Mouse (Mus musculus) hindbrain, embryonic 13.5 days (tissue): Measurements from ENCODE around the gene Adra2b. TPM values are rescaled to one million over a fixed set of nuclear protein-coding genes. Genes with fewer than 3 reads are reported as not detected.

Source experiments
- ATAC-seq: fragments of 200-750 bp; cut with Nextera tagmentation; 2 replicates; pipeline ENCODE4 v1.8.0; 2017; ENCODE audit warnings: moderate TSS enrichment; ENCODE audit not compliant: low FRiP score
- H3K27ac ChIP-seq: fragments of 300-500 bp; sonication (generic); 2 replicates; pipeline ENCODE4 v1.5.1; 2015; ENCODE audit warnings: inconsistent platforms, mild to moderate bottlenecking, moderate library complexity
- H3K27me3 ChIP-seq: fragments of 300-500 bp; sonication (generic); 2 replicates; pipeline ENCODE4 v1.6.1; 2015; ENCODE audit warnings: mild to moderate bottlenecking, inconsistent platforms
- H3K36me3 ChIP-seq: fragments of 300-500 bp; sonication (generic); 2 replicates; pipeline ENCODE4 v1.6.1; 2015; ENCODE audit warnings: mild to moderate bottlenecking, inconsistent platforms
- H3K4me1 ChIP-seq: fragments of 300-500 bp; sonication (generic); replicated peaks from 2 replicates; pipeline ENCODE4 v1.6.1; 2015; ENCODE audit warnings: inconsistent platforms
- H3K4me2 ChIP-seq: fragments of 300-500 bp; sonication (generic); 2 replicates; pipeline ENCODE4 v1.6.1; 2015; ENCODE audit warnings: inconsistent platforms, mild to moderate bottlenecking, moderate library complexity
- H3K4me3 ChIP-seq: fragments of 300-500 bp; sonication (generic); 2 replicates; pipeline ENCODE4 v1.5.1; 2015; ENCODE audit warnings: mild to moderate bottlenecking, inconsistent platforms
- H3K9ac ChIP-seq: fragments of 300-500 bp; sonication (generic); 2 replicates; pipeline ENCODE4 v1.6.1; 2015; ENCODE audit warnings: mild to moderate bottlenecking, inconsistent platforms
- H3K9me3 ChIP-seq: fragments of 300-500 bp; sonication (generic); 2 replicates; pipeline ENCODE4 v1.6.1; 2016; ENCODE audit warnings: inconsistent platforms
- WGBS: fragments of 180-500 bp; shearing (Covaris S2); methylation state at CpG from one replicate; pipeline ENCODE4 v1.1.7; 2015; 5-methylcytosine and 5-hydroxymethylcytosine counted together
- polyA plus RNA-seq: library from polyadenylated mRNA; unstranded; fragments of >200 nt; fragmentation: Nextera tagmentation; extraction: Ambion mirVana; gene quantifications from 2 replicates; pipeline ENCODE4 v1.2.1, GENCODE M21; 2015

Gene Adra2b
- polyA plus RNA-seq, 1 experiment from 2014 or later, result 0.55 TPM

- Histone ChIP-seq H3K4me3 (no peak overlapping the region), H3K27ac (no peak overlapping the region), H3K27me3 (no peaks in the 10 kb centered on the region), H3K36me3 (no peaks in the 10 kb centered on the region), H3K9me3 (no peaks in the 10 kb centered on the region), H3K4me1 (peaks cover 3% of the 10 kb centered on the region; the same call in 1 of the 2 replicates), H3K4me2 (no peak overlapping the region), H3K9ac (no peak overlapping the region)
- WGBS, result 86% methylated on average over 5 of the region's 5 CpGs
- no peak for ATAC-seq
Observed at GRCm38 (mm10) chr2:127394606-127395161, 31.7 kb downstream of the Adra2b start.

DNA sequence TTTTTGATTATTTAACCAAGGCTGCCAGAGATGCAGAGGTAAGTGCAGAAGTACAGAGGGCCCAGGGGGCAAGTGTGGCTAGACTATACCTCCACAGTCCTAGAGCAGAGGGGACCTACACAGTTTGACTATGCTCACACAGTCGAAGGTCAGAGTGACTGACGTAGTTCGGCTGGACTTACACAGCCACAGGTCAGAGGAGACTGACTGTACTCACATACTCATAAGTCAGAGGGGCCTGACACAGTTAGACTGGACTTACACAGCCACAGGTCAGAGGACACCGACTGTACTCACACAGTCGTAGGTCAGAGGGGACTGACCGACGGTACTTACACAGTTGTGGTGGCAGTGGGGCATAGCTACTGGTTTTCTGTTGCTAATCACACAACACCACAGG is 35.7 kb downstream of the Adra2b start:
- ATAC-seq, result no peak
- Histone ChIP-seq H3K27me3 (no peaks in the 10 kb centered on the region), H3K4me3 (no peak overlapping the region), H3K9ac (no peak overlapping the region), H3K9me3 (no peaks in the 10 kb centered on the region), H3K4me2 (no peak overlapping the region), H3K36me3 (no peaks in the 10 kb centered on the region), H3K27ac (no peak overlapping the region), H3K4me1 (no peaks in the 10 kb centered on the region)
- 94% methylated on average over 7 of the region's 7 CpGs for WGBS

GRCm38 (mm10) chr2:127411126-127411525 is 48.1 kb downstream of the Adra2b start:
- no peak overlapping the region for H3K4me2 ChIP-seq
- 88% methylated on average over 6 of the region's 6 CpGs for WGBS
- no peaks in the 10 kb centered on the region for H3K9me3 ChIP-seq
- H3K4me3 ChIP-seq, result no peak overlapping the region
- H3K36me3 ChIP-seq, result no peaks in the 10 kb centered on the region
- no peaks in the 10 kb centered on the region for H3K4me1 ChIP-seq
- no peak for ATAC-seq
- H3K9ac ChIP-seq, result no peak overlapping the region
- H3K27ac ChIP-seq, result no peak overlapping the region
- H3K27me3 ChIP-seq, result 0 out of 2 replicates have a peak, but pooled peaks cover 5% of the 10 kb centered on the region

GRCm38 (mm10) chr2:127415806-127416205 is 52.8 kb downstream of the Adra2b start:
- WGBS, result 72% methylated on average over 10 of the region's 10 CpGs
- no peaks in the 10 kb centered on the region for H3K4me1 ChIP-seq

DNA sequence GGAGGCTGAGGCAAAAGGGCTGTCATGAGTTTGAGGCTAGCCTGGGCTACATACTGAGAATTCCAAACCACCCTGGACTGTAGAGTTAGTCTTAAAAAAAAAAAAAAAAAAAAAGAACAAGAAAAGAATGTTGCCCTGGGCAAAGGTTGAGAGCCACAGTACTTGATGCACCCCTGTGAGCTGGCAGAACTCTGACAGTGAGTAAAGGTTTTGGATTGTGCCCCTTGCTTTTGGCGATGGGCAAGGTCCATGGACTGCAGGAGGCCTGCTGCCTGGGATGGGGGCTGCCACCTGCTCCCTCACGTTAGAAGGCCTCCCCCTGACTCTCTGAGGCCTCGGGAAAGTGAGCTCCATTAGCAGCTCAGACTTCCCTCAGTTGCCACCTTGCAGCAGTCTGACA is 53.7 kb downstream of the Adra2b start:
- no peaks in the 10 kb centered on the region for H3K9me3 ChIP-seq
- no peak overlapping the region for H3K4me3 ChIP-seq
- WGBS, result 73% methylated on average over 3 of the region's 3 CpGs
- no peak overlapping the region for H3K27ac ChIP-seq
- no peak overlapping the region for H3K9ac ChIP-seq
- ATAC-seq, result no peak
- H3K4me1 ChIP-seq, result no peaks in the 10 kb centered on the region
- no peak overlapping the region for H3K4me2 ChIP-seq
- 0 out of 2 replicates have a peak, but pooled peaks cover 5% of the 10 kb centered on the region for H3K27me3 ChIP-seq
- no peaks in the 10 kb centered on the region for H3K36me3 ChIP-seq

More at GRCm38 (mm10) chr2:127415806-127416205, 52.8 kb downstream of the Adra2b start:
- no peak overlapping the region for H3K4me2 ChIP-seq
- H3K4me3 ChIP-seq, result no peak overlapping the region
- no peaks in the 10 kb centered on the region for H3K36me3 ChIP-seq
- 0 out of 2 replicates have a peak, but pooled peaks cover 5% of the 10 kb centered on the region for H3K27me3 ChIP-seq
- H3K9ac ChIP-seq, result no peak overlapping the region
- no peak for ATAC-seq
- no peak overlapping the region for H3K27ac ChIP-seq
- no peaks in the 10 kb centered on the region for H3K9me3 ChIP-seq

Other genes with a start within 250 kb of the Adra2b start
- gene Ncaph, start 229.3 kb upstream of the Adra2b start, polyA plus RNA-seq, result 20.2 and 21.1 TPM in 2 replicates
- gene Itpripl1, start 219.8 kb upstream of the Adra2b start, polyA plus RNA-seq, result 11.4 and 13.1 TPM in 2 replicates
- 1.7 and 2.0 TPM in 2 replicates for gene 1810024B03Rik, start 154.9 kb upstream of the Adra2b start, polyA plus RNA-seq
- gene Snrnp200, start 154.8 kb upstream of the Adra2b start, polyA plus RNA-seq, result 51.0 and 53.7 TPM in 2 replicates
- 60.7 and 66.8 TPM in 2 replicates for gene Ciao1, start 115.4 kb upstream of the Adra2b start, polyA plus RNA-seq
- 49.0 TPM in 2 replicates for gene Tmem127, start 115.3 kb upstream of the Adra2b start, polyA plus RNA-seq
- 74.2 and 79.5 TPM in 2 replicates for gene Stard7, start 93.0 kb upstream of the Adra2b start, polyA plus RNA-seq
- 7.1 and 7.2 TPM in 2 replicates for gene Dusp2, start 27.0 kb upstream of the Adra2b start, polyA plus RNA-seq
- not detected in 2 replicates for gene Astl, start 24.6 kb upstream of the Adra2b start, polyA plus RNA-seq
- 0.09 and 0.12 TPM in 2 replicates for gene Gpat2, start 62.0 kb downstream of the Adra2b start, polyA plus RNA-seq
- gene Fahd2a, start 81.4 kb downstream of the Adra2b start, polyA plus RNA-seq, result 33.3 and 37.1 TPM in 2 replicates
- gene Kcnip3, start 158.9 kb downstream of the Adra2b start, polyA plus RNA-seq, result 3.6 and 4.8 TPM in 2 replicates
- 0.10 TPM in 1 of 2 replicates, not detected in the other for gene Prom2, start 178.3 kb downstream of the Adra2b start, polyA plus RNA-seq
- gene Zfp661, start 223.9 kb downstream of the Adra2b start, polyA plus RNA-seq, result 8.0 and 8.7 TPM in 2 replicates
- gene Mrps5, start 224.0 kb downstream of the Adra2b start, polyA plus RNA-seq, result 152 and 158 TPM in 2 replicates